Mouse (Mus musculus): ENCODE measurements around the gene Nol3.
"Not testable (repeated sequence)": the region's sequence is repeated elsewhere in the genome, so short reads cannot be mapped to it uniquely, and the experiment has no call there.

The Nol3 gene

GRCm38 (mm10) chr8:105275840-105276239, at the start of gene Nol3:
Gene Nol3 (plus strand): TSS chr8:105276140.
- no peak for DNase-seq (ENCODE audit: low read depth, low spot score)

DNA sequence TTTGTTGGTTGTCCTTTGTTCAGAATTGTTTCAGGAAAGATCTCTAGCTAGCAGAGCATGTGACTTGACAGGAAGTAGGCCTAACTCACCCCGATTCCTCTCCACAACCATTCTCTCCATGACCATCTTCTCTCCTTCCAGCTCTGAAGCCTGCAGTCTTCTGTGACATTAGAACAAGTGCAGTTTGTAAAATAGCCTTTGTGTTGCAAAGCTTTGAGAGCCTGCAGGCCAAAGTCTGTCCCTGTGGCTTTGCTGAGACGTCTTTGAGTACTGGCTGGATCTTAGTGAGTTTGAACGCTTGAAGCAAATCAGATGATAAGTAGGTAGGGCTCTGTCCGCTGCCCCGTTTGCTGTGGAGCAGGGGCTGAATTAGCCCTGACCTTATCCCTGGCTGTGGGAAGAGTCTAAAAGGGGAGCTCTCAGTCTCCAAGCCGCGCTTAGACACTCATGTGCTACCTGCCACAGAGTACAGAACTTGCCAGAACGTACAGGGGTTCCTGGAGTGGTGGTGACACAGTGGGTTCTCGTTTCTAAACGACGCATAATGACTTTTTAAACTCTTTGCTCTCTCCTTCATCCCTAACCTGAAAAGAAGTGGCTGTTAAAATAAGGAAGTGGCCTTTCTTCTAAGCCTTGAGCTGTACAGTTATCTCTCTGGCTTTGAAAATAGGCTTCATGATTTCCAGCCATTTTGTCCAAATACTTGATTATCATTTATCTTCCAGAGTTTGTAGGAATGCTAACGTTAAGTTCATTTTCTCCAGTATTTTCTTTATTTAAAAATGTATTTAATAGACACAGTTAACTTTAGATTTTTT, 44.2 kb upstream of the Nol3 start:
- no peak for DNase-seq (ENCODE audit: low read depth, low spot score)

DNA sequence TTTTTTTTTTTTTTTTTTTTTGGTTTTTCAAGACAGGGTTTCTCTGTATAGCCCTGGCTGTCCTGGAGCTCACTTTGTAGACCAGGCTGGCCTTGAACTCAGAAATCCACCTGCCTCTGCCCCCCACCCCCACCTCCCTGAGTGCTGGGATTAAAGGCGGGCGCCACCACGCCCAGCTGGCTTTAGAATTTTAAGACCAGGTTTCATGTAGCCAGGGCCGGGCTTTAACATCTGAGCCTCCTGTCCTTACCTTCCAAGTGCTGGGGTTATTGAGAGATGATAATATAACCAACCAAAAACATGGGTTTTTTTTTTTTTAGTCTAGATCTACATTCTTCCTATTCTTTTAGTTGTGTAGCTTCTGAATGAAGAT, 43.6 kb upstream of the Nol3 start:
- not testable (repeated sequence) for DNase-seq (ENCODE audit: low read depth, low spot score)

DNA sequence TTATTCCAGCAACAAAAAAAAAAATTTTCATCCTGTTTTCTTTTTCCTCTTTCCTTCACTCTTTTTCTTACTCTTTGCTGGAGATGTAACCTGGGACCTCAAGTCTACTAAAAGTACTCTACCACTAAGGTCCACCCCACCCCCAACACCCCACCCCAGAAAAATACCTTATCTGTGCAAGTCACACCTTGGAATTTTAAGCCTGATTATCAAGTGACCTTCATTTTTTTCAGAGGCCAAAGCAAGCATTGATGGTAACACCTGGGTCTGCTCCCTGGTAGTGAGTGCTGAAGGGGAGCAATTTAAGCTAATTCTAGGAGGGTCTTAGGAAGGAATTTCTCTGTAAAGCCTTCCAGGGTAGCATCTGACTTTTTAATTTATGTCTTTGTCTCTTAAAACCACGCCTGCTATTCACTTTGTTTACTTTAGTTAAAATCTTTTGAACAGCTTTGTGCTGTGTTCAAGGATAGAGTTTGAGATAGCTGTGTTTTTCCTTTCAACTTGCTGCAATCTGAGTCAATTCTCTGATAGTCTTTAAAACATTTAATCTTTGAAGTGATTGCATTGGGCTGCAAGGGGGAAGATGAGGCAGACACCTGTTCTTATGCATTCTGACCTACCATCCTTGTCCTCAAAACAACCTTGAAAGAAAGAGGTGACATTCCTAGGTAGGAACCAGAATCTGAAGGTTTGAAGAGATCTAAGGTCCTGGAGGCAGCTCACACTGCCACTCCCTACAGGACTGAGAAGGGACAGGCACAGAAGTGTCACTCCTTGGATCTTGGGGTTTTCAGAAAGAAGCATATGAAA, 42.6 kb upstream of the Nol3 start:
- DNase-seq (ENCODE audit: low read depth, low spot score): no peak

DNA sequence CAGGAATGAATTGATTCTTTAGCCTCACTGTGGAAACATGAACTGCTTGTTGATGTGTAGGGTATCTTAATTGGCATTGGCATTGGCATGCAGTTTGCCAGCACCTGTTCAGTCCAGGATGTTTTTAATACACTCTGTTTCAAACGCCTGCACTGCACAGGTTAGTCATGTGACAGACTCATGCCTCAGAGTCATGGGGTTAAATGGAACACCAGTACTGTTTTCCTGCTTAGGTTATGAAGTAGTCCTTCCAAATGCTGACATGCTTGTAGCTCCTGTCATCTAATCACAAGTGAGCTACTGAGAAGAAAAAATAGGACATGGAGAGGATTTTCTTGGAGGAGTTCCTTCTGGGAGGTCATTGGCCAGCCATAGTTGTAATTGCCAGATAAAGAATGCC, 40.7 kb upstream of the Nol3 start:
- no peak for DNase-seq (ENCODE audit: low read depth, low spot score)

DNA sequence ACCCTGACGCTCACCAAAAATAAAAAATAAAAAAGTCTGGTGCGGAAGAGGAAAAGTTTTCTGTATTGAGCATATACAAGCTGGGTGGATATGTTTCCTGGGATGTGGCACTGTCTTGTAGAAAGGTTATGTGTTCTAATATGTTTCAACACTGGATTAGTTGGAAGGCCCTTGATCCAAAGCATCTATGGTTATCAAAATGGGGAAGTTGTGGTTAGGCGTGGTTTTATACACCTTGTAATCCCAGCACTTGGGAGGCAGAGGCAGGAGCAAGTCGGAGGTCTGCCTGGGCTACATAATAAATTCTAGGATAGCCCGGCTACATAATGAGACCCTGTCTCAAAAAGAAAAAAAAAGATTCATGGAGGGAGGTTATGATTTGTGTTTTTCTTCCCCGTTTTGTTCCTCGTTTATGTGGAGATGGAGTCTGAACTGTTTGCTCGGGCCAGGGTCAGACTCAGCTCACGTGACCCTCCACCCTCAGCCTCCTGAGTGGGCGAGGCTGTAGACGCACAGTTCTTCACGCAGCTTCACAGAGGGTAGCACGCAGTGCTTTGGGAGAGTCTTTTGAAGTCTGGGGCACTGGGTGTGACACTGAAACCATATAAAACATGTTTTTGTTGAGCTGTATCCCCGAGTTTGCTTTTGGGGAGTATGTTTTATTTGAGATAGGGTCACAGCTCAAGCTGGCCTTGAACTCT, 38.3 kb upstream of the Nol3 start:
- DNase-seq (ENCODE audit: low read depth, low spot score): no peak

GRCm38 (mm10) chr8:105241016-105241415, 34.9 kb upstream of the Nol3 start:
- DNase-seq (ENCODE audit: low read depth, low spot score): no peak

GRCm38 (mm10) chr8:105251954-105252353, 24.0 kb upstream of the Nol3 start:
- DNase-seq (ENCODE audit: low read depth, low spot score): no peak

DNA sequence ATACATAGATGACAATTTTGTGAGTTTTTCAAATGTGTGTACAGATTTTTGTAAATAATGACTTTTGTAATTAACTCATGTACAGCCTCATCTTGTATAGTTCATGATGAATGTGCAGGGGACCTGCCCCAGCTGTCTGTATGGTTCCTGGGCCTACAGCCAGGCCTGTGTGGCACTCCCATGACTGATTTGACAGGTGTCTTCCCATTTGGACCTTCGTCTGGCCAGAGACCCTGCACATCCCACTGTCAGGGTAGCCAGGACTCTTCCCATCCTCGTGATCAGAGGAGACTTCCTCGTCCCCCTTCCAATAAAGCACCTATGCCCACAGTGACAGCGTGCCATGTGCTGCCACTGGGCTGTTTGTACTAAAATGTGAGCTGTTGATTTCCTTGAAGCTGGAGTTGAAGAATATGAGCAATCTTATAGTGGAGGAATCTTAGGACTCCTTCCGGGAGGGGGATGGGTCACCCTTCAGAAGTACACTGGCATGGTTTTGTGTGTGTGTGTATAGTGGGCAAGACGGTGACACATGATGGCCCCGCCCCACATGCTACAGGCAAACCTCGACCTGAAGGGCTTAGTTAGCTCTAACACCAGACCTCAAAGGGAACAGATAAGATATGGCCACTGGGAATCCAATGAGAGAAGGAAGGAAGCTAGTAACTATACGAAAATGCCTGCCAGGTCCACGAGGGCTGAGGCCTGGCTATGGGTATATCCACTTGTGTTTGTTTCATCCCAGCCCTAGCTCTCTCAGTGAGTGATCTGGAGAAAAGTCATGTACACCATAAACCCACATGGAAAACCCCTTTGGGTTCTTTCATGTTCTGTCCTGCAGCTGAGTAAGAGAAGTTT, 23.0 kb upstream of the Nol3 start:
- DNase-seq (ENCODE audit: low read depth, low spot score): no peak

- DNase-seq (ENCODE audit: low read depth, low spot score): no peak
These were observed 22.2 kb upstream of the Nol3 start for GRCm38 (mm10) chr8:105253766-105254151.

DNA sequence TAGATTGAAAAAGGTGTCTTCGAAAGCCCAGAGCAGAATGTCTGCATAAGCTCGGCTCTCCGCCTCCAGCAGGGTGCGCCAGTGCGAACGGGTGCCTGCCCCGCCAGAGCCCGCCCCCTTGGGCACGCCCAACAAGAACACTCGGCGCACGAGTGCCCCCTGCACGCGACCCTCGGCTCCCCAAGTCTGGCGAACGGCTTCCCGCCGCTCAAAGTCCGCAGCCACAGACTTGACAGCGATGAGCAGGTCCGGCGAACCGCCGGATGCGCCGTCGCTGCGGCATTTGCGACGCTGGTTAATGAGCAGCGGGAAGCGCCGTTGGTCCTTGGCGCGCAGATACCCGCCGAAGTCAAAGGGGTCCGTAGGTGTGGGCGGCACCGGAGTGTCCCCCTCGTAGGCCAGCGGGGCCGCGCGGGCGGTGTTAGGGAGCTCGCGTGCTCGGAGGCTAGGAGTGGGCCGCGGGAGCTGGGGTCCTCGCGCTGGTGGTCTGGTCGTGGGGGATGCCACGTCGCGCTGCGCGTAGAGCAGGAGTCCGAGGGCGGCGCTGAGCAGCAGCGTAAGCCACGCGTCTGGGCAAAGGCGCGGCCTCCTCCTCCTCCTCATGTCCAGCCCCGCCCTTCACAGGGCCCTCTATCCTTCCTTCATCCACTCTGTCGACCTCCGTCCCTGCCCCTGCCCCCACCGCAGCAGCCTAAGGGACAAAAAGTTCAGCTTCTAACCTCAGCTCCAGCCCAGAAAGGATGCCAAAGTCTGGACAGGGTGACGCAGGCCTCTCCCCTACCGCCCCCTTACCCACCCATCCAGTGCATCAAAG, 21.6 kb upstream of the Nol3 start:
- DNase-seq (ENCODE audit: low read depth, low spot score): peak; percentile 76

GRCm38 (mm10) chr8:105254966-105255350, 21.0 kb upstream of the Nol3 start, which contains the start of gene B3gnt9:
Gene B3gnt9 (minus strand): TSS chr8:105255153.
- DNase-seq (ENCODE audit: low read depth, low spot score): no peak

- DNase-seq (ENCODE audit: low read depth, low spot score): no peak
These were observed 18.4 kb upstream of the Nol3 start for GRCm38 (mm10) chr8:105257318-105258114.

DNA sequence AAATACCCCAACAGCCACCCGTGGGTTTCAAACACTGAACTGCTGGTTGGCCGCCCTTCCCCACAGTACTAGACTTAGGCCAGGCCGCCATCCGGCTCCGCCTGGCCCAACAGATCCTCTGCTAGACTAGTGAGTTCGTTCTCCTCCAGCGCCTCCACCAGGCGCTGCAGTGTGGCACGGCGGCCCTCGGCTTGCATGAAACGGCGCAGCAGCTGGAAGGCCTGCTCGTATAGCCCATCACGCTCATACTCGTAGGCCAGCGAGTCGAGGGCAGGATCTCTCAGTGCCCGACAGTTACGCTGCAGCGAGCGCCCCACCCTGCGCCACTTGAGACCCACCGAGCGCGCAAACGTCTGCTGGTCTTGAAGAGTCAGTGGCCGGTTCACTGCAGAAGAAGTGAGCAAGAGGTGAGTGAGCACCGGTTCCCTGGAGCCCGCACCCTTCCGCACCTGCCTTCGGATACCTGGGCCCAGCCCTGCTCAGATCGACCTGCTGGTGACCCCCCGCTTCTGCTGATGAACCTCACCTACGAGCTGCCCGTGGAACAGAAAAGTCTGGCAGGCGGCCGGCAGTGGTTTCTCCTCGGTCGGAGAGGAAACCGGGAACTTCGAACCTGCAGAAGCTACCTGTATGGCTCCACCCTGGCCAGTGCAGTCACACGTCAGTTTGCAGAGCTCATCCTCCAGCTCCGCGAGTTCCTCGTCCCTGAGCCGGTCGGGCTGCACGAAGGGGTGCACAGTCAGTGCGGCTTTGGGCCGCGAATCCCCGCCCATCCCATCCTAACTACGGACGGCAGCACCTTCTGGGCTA, 16.8 kb upstream of the Nol3 start:
- no peak for DNase-seq (ENCODE audit: low read depth, low spot score)

- peak; percentile 70 for DNase-seq (ENCODE audit: low read depth, low spot score)
These were observed 16.1 kb upstream of the Nol3 start for GRCm38 (mm10) chr8:105259721-105260320.

DNA sequence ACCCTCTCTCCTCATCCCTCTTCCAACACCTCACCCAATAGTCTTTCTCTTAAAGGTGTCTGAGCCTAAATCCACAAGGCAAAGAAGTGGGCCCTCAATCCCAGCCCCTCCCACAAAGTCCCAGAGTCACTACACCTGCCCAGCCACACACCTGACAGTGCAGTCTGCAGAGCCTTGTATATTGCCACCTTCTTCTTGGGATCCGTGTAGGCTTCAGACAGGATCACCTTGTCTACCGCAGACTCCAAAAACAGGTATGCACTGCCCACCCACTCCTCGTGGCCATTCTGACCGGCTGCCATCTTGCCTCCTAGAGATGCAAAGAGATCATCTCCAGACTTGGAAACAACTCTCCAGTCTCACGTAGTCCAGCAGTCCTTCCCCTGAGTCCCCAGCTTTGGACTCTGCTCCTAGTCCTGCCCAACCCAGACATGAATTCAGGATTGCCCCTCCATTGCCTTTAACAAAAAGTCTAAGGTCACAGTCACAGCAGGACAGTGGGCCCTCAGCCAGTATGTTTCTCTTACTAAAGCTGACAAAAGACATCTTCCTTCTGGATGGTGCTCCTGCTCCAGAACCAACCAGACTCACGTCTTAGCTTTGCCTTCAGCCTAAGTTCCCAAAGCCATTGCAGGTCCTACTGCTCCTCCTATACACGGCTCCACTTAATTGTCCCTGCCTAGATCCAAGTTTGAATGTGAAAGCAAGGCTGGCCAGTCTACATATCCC, 15.4 kb upstream of the Nol3 start:
- no peak for DNase-seq (ENCODE audit: low read depth, low spot score)

DNA sequence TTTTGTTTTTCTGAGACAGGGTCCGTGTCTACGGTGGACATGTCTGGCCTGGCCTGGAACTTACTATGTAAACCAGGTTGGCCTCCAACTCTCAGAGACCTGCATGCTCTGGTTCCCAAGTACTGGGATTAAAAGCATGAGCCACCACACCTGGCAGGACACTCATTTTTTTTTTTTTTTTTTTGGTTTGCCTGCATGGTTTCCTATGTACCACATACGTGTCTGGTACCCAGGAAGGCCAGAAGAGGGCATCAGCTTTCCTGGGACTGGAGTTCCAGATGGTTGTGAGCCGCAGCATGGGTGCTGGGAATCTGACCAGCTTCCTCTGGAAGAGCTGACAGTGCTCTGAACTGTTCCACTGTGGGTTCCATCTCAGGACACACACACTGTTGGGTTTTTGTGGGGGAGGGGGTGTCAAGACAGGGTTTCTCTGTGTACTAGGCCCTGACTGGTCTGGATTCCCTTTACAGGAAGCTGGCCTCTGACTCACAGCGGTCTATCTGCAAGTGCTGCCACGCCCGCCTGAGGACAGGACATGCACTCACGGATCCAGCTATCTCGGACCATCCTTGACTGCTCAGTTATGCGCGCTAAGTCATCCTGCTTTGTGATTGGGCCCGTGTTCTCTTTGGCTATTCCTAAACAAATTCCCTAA, 14.5 kb upstream of the Nol3 start:
- no peak for DNase-seq (ENCODE audit: low read depth, low spot score)

Data from retina, postnatal 7 days (tissue).